Mouse (Mus musculus) lung, postnatal 0 days (tissue): ENCODE data around the gene Gpr171. TPM values are rescaled to one million over a fixed set of nuclear protein-coding genes. Genes with fewer than 3 reads are reported as not detected.
A peak's percentile ranks its signal among the peaks of the same experiment; 100 is the strongest.

Experiments used
- ATAC-seq: fragments of 200-750 bp; cut with Nextera tagmentation; 2 replicates; pipeline ENCODE4 v1.8.0; 2017; ENCODE audit warnings: moderate library complexity
- DNase-seq: peaks from one replicate; pipeline ENCODE4 v3.0.0-alpha.2; 2016; ENCODE audit warnings: low spot score
- H3K27ac ChIP-seq: fragments of 300-500 bp; sonication (generic); 2 replicates; pipeline ENCODE4 v1.5.1; 2014; ENCODE audit warnings: antibody characterized with exemption, mild to moderate bottlenecking, low read length, mixed read lengths
- H3K27me3 ChIP-seq: fragments of 300-500 bp; sonication (generic); replicated peaks from 2 replicates; pipeline ENCODE4 v1.6.1; 2014; ENCODE audit warnings: low read length, mixed read lengths; ENCODE audit not compliant: insufficient read depth
- H3K36me3 ChIP-seq: fragments of 300-500 bp; sonication (generic); 2 replicates; pipeline ENCODE4 v1.6.1; 2014; ENCODE audit warnings: low read length, mixed read lengths; ENCODE audit not compliant: insufficient read depth
- H3K4me1 ChIP-seq: fragments of 300-500 bp; sonication (generic); 2 replicates; pipeline ENCODE4 v1.6.1; 2014; ENCODE audit warnings: antibody characterized with exemption, low read depth, low read length, mixed read lengths; ENCODE audit not compliant: insufficient read depth
- H3K4me2 ChIP-seq: fragments of 300-500 bp; sonication (generic); replicated peaks from 2 replicates; pipeline ENCODE4 v1.6.1; 2014; ENCODE audit warnings: low read depth, mild to moderate bottlenecking, low read length, moderate library complexity, mixed read lengths
- H3K4me3 ChIP-seq: fragments of 300-500 bp; sonication (generic); 2 replicates; pipeline ENCODE4 v1.5.1; 2014; ENCODE audit warnings: low read depth, low read length
- H3K9ac ChIP-seq: fragments of 300-500 bp; sonication (generic); replicated peaks from 2 replicates; pipeline ENCODE4 v1.6.1; 2014; ENCODE audit warnings: low read depth, mild to moderate bottlenecking
- H3K9me3 ChIP-seq: fragments of 300-500 bp; sonication (generic); 2 replicates; pipeline ENCODE4 v1.6.1; 2016; ENCODE audit warnings: low read length, mixed read lengths
- CTCF ChIP-seq: IDR thresholded peaks from 2 replicates; pipeline ENCODE4 v1.5.1; 2016; ENCODE audit warnings: antibody characterized with exemption, mild to moderate bottlenecking
- EP300 ChIP-seq: IDR thresholded peaks from 2 replicates; pipeline ENCODE4 v1.6.1; 2016; ENCODE audit warnings: antibody characterized with exemption, mild to moderate bottlenecking, control low read depth
- WGBS: fragments of 180-500 bp; shearing (Covaris S2); extraction: QIAGEN DNeasy Blood & Tissue Kit; methylation state at CpG from one replicate; pipeline ENCODE4 v1.1.7; 2014; 5-methylcytosine and 5-hydroxymethylcytosine counted together
- polyA plus RNA-seq: library from polyadenylated mRNA; unstranded; fragments of >200 nt; fragmentation: Nextera tagmentation; extraction: Ambion mirVana; gene quantifications from 2 replicates; pipeline ENCODE4 v1.2.1, GENCODE M21; 2015

The Gpr171 gene
- polyA plus RNA-seq, 1 experiment from 2014 or later: 1.1 TPM

GRCm38 (mm10) chr3:59107439-59107838 lies 5.8 kb upstream of the Gpr171 start:
- no peaks in the 10 kb centered on the region for H3K27me3 ChIP-seq
- WGBS: 92% methylated on average over 4 of the region's 4 CpGs
- no peak overlapping the region for H3K27ac ChIP-seq
- TF ChIP-seq CTCF: no peak
- TF ChIP-seq EP300: no peak
- DNase-seq (no peak), ATAC-seq (no peak)
- no peak overlapping the region for H3K4me2 ChIP-seq
- H3K4me1 ChIP-seq: no peaks in the 10 kb centered on the region
- no peak overlapping the region for H3K4me3 ChIP-seq
- no peaks in the 10 kb centered on the region for H3K36me3 ChIP-seq
- no peaks in the 10 kb centered on the region for H3K9me3 ChIP-seq
- H3K9ac ChIP-seq: no peak overlapping the region

- no peaks in the 10 kb centered on the region for H3K4me1 ChIP-seq
- no peak overlapping the region for H3K9ac ChIP-seq
- DNase-seq (no peak), ATAC-seq (no peak)
- H3K4me3 ChIP-seq: no peak overlapping the region
- H3K27me3 ChIP-seq: no peaks in the 10 kb centered on the region
- no peak for TF ChIP-seq CTCF
- TF ChIP-seq EP300: no peak
- 61% methylated on average over 4 of the region's 4 CpGs for WGBS
- no peak overlapping the region for H3K27ac ChIP-seq
- no peaks in the 10 kb centered on the region for H3K9me3 ChIP-seq
- no peaks in the 10 kb centered on the region for H3K36me3 ChIP-seq
- no peak overlapping the region for H3K4me2 ChIP-seq
These were observed 2.8 kb upstream of the Gpr171 start for GRCm38 (mm10) chr3:59104462-59104861.

DNA sequence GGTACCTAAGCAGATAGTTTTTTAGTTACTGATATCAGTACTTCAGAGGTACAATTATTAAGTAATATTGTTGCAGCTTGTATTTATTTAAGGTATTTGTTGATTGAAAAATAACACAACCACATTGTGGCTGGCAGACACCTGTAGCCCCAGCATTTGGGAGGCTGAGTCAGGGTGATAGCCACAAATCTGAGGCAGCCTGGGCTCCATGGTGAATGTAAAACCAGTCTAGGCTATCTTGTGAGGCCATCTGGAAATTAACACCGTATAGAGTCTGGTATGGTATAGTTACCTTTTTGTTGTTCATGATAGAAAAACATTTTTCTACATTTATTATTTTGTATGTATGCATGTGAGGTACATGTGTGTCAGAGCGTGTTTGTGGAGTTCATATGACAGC lies 525 bp upstream of the Gpr171 start:
- Histone ChIP-seq H3K36me3 (no peaks in the 10 kb centered on the region), H3K9me3 (no peaks in the 10 kb centered on the region), H3K4me1 (no peaks in the 10 kb centered on the region), H3K27me3 (no peaks in the 10 kb centered on the region), H3K27ac (no peak overlapping the region), H3K4me2 (no peak overlapping the region), H3K4me3 (no peak overlapping the region), H3K9ac (no peak overlapping the region)
- DNase-seq: no peak
- ATAC-seq: no peak
- 88% methylated on average over 2 of the region's 2 CpGs for WGBS
- TF ChIP-seq CTCF (no peak), EP300 (no peak)

DNA sequence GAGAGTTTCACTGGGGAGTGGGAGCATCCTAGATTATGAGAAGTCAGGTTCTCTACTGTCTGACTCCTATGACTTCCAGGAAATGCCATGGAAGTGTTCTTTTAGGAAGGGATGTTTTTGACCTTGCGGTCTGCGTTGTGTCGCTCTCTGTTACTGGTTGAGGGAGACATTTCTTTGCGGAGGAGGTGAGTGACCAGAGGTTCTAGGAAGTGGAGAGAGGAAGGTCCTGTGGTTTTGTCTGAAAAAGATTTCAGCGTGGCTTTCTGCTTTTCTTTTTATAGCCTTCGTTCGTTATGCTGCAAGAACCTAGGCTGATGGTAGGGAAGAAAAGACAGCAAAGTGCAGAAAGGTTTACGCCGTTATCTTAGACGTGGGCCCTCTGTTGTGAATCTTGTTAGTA lies 3.1 kb downstream of the Gpr171 start:
- Histone ChIP-seq H3K27ac (no peak overlapping the region), H3K9me3 (no peaks in the 10 kb centered on the region), H3K9ac (no peak overlapping the region), H3K4me2 (no peak overlapping the region), H3K4me1 (no peaks in the 10 kb centered on the region), H3K4me3 (no peak overlapping the region), H3K27me3 (no peaks in the 10 kb centered on the region), H3K36me3 (no peaks in the 10 kb centered on the region)
- 87% methylated on average over 10 of the region's 10 CpGs for WGBS
- DNase-seq: peak; percentile 15
- TF ChIP-seq CTCF: no peak
- ATAC-seq: no peak

- 49% methylated on average over 6 of the region's 6 CpGs for WGBS
- TF ChIP-seq CTCF (no peak), EP300 (no peak)
- H3K9ac ChIP-seq: no peak overlapping the region
- no peaks in the 10 kb centered on the region for H3K4me1 ChIP-seq
- no peak overlapping the region for H3K4me2 ChIP-seq
- ATAC-seq (peak; percentile 55), DNase-seq (peak; percentile 42)
- H3K27ac ChIP-seq: no peak overlapping the region
- H3K36me3 ChIP-seq: no peaks in the 10 kb centered on the region
- no peaks in the 10 kb centered on the region for H3K9me3 ChIP-seq
- H3K4me3 ChIP-seq: no peak overlapping the region
- no peaks in the 10 kb centered on the region for H3K27me3 ChIP-seq
These were observed 4.2 kb downstream of the Gpr171 start for GRCm38 (mm10) chr3:59097421-59097820.

GRCm38 (mm10) chr3:59092702-59093101 lies 8.9 kb downstream of the Gpr171 start:
- no peaks in the 10 kb centered on the region for H3K9me3 ChIP-seq
- no peak overlapping the region for H3K27ac ChIP-seq
- DNase-seq (no peak), ATAC-seq (no peak)
- no peak overlapping the region for H3K4me2 ChIP-seq
- 64% methylated on average over 11 of the region's 11 CpGs for WGBS
- no peaks in the 10 kb centered on the region for H3K4me1 ChIP-seq
- TF ChIP-seq CTCF (no peak), EP300 (no peak)
- no peak overlapping the region for H3K4me3 ChIP-seq
- H3K36me3 ChIP-seq: no peaks in the 10 kb centered on the region
- no peaks in the 10 kb centered on the region for H3K27me3 ChIP-seq
- no peak overlapping the region for H3K9ac ChIP-seq

- ATAC-seq (peak; percentile 84), DNase-seq (peak; percentile 65)
- no peaks in the 10 kb centered on the region for H3K9me3 ChIP-seq
- 0 out of 2 replicates have a peak overlapping the region, but pooled peaks have one; percentile 20 for H3K27ac ChIP-seq
- no peak overlapping the region for H3K4me2 ChIP-seq
- WGBS: 16% methylated on average over 7 of the region's 7 CpGs
- H3K36me3 ChIP-seq: no peaks in the 10 kb centered on the region
- no peaks in the 10 kb centered on the region; the same call in 1 of the 2 replicates for H3K4me1 ChIP-seq
- no peak overlapping the region for H3K4me3 ChIP-seq
- H3K27me3 ChIP-seq: no peaks in the 10 kb centered on the region
- no peak for TF ChIP-seq EP300
- TF ChIP-seq CTCF: no peak
- no peak overlapping the region for H3K9ac ChIP-seq
These were observed 20.7 kb downstream of the Gpr171 start for GRCm38 (mm10) chr3:59080919-59081318.
